Mouse (Mus musculus) inflammation-experienced regulatory T-cells, adult 6 months (primary cell): ENCODE measurements around the gene Twf1. TPM values are rescaled to one million over a fixed set of nuclear protein-coding genes. Genes with fewer than 3 reads are reported as not detected.
A peak's percentile ranks its signal among the peaks of the same experiment; 100 is the strongest.

Experiments
- ATAC-seq: one replicate; pipeline ENCODE4 v1.8.0; 2017
- polyA plus RNA-seq, 3 experiments: library from polyadenylated mRNA; unstranded; fragments of 100-300 nt; shearing (Covaris generic); gene quantifications; one replicate each; pipeline ENCODE4 v1.2.1; 2017

Gene Twf1
- polyA plus RNA-seq, 3 experiments from 2014 or later = 55.1 to 60.8 (median 58.3) TPM

- no peak for ATAC-seq
These were observed 16.9 kb downstream of the Twf1 start for GRCm38 (mm10) chr15:94572746-94573145.

DNA sequence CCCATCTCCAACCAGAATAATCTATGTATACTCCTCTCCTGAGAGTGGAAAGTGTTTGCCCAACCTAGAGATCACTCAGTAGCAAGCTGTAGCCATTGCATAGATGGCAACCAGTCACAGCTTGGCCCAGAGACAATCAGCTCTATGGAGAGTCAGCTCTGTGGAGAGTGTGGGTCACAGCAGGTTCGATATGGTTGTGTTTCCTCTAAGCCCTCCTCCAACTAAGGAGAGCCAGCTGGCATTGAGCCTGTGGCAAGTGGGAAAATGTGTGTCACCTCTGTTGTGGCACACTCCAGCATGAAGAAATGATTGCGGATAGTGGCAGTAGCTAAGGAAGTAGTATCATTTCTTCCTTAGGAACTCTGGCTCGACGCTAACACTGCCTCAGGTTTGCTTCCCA lies 18.2 kb downstream of the Twf1 start:
- ATAC-seq = no peak

DNA sequence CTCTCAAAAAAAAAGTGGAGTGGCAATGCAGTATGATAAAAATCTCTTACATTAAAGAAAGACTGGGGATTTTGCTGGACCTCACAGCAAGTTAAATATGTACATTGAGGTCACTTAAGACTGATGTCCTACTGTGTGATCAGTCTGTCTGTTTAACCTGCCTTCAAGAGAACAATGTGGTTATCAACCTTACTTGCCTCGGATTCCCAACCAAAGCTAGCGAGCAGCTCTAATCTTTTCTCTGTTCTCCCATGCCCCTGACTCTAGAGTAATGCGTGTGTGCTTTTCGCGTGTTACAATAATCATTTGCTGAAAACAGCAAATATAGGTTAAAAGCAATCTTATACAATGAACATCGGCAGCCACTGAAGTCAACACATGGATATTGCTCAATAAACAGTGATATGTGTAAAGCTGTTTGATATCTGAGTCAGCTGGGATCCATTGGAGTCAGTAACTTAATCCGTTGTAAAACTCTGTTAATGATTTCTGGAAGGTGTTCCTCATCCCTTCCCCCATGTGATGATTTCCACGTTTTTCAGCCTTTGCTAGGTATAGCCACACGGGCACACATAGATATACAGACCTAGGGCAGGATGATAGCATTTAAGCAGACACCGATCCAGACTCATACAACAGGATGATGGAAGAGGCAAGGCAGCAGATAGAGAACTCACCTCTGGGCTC lies 21.1 kb downstream of the Twf1 start:
- no peak for ATAC-seq

GRCm38 (mm10) chr15:94565854-94566253 lies 23.8 kb downstream of the Twf1 start:
- ATAC-seq = peak; percentile 77

- ATAC-seq = peak; percentile 89
These were observed 24.8 kb downstream of the Twf1 start for GRCm38 (mm10) chr15:94564909-94565308.

- peak; percentile 19 for ATAC-seq
These were observed 30.6 kb downstream of the Twf1 start for GRCm38 (mm10) chr15:94558895-94559656.

DNA sequence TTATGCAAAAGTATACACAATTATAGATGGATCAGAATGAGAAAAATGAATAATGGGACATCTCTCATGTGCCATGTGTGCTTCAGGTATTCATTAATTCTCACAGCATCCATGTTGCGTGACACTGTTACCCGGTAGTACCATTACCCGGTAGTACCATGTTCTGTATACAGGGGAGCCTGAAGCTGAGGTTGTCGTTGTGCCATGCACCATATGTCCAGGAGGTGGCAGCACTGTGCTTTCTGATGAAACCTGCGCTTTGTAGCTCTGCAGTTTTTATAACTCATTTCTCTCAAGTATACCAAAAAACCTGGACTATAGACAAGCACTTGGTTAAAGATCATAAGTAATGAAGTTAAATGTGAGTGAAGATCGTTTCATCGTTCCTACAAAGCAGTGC lies 32.2 kb downstream of the Twf1 start:
- ATAC-seq = peak; percentile 99

DNA sequence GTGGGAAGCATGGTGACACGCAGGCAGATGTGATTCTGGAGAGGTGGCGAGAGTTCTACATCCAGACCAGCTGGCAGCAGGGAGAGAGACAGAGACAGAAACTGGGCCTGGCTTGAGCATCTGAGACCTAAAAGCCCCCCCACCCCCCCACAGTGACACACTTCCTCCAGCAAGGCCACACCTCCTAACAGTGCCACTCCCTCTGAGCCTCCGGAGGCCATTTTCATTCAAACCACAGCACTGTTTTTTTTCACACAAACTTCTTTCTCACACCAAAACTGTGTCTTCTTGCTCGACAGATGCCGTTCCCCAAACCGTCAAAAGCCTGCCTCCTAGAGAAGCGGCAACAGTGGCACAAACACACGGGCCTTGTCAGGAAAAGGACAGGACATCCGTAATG lies 36.2 kb downstream of the Twf1 start:
- ATAC-seq = no peak

- no peak for ATAC-seq
These were observed 44.8 kb downstream of the Twf1 start for GRCm38 (mm10) chr15:94544844-94545243.

DNA sequence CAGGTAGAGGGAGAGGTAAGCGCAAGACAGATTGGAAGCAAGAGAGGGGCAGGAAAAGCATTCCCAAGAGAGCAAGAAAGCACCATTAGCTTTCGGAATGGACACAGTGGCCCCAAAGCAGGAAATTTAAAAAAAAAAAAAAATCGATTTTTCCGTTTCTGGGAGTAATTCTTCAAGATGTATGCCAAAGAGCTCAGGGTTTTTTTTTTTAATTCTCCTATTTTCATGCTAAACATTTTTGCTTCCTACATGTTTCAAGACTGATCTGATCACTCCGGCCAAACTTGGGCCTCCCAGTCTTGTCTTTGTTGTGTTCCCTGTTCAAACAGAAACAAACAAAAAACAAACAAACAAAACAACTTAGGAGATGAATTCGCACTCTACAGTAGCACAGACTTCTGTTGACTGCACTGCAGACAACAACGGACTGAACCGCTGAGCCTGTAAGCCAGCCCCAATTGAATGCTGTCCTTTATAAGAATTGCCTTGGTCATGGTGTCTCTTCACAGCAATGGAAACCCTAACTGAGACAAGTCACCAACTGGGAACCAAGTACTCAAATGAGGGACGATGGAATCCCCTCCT lies 45.5 kb downstream of the Twf1 start:
- ATAC-seq = no peak

DNA sequence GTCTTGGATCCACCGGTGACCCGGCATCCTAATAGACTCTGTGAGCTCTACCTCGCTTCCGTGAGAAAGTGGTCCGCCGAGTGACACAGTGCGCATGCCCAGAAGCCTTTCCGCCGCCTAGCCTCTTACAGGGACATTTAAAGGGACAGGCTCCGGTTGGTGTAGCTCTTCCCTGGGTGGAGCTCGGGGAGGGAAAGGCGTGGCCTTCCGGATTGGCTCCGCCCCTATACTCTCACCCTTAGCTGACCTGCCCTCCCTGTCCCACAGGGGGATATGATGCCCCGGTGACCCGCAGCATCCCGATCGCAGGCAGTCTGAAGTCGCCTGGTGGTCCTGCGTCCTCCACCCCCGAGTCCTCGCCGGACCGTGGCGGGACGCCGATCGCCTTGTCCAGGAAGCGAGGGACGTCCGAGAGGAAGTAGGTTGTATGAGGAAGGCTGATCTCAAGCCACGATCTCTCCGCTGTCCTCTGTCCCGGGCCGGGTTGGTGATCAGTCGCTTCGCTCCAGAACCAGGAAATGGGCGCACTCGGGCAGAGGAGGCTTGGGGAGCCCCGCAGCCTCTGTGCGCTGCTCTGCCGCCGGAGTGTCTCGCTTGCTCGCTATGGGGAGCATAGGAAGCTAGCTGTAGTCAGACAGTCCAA lies 46.2 kb downstream of the Twf1 start, which contains the start of the genes Pus7l and Irak4:
Pus7l (minus strand) TSS at position 139 of the 643 bp plus-strand sequence.
Irak4 (plus strand) TSS at position 235 of the 643 bp plus-strand sequence.
- ATAC-seq = peak; percentile 97

DNA sequence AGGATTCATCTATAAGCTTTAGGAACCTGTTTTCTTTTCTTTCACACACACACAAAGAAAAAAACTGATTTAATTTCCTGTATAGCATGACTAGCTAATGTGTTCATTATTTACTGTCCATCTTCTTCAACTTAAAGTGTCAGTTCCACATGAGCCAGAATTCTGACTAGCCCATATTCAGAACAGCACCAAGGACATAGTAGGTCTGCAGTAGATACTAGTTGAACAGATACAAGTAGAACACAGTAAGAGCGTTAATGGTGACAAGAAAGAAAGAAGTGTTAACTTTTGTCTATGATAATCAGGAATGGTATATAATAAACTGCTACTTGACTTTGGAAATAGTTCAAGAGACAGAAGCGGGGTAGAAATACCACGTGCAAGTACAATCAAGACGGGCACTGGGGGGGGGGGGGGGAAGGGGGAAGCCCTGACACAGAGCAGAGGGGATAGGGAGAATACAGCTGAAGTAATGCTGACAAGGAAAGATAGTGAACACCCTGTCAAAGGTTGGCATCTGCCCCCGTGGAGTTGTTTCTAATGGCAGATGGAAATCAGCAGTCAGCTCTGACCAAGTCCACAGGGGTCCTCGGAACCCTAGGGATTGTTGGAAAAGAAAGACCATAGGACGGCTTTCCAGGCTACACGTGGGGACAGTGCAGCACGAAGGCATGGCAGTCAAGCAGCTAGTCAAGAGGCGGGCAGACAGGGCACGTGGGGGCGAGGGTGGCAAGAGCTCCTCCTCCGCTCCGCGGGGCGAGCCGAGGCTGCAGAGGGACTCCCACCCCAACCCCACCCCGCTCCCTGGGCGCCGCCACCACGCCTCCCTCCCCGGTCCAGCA lies 46.9 kb downstream of the Twf1 start:
- ATAC-seq = peak; percentile 39

GRCm38 (mm10) chr15:94539296-94539695 lies 50.4 kb downstream of the Twf1 start:
- ATAC-seq = no peak

- no peak for ATAC-seq
These were observed 54.2 kb downstream of the Twf1 start for GRCm38 (mm10) chr15:94535521-94535920.

DNA sequence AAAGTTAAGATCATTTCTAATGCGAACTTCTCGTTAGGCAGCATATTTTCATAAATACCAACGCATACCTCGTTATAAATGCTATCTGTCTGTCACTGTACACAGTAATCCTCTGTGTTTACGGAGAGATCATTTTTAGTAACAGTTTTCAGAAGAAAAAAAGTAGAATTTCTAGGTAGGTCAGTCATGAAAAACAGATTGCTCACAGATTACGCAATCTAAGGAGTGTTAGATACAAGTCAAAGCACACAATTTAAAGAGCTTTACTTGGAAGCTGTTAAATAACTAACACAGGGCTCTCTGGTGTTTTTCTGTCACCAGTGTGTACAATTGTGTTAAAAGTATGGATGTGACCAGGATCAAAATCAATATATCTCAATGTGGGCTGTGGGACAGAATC lies 56.7 kb downstream of the Twf1 start:
- ATAC-seq = no peak

GRCm38 (mm10) chr15:94532306-94532705 lies 57.4 kb downstream of the Twf1 start:
- no peak for ATAC-seq

DNA sequence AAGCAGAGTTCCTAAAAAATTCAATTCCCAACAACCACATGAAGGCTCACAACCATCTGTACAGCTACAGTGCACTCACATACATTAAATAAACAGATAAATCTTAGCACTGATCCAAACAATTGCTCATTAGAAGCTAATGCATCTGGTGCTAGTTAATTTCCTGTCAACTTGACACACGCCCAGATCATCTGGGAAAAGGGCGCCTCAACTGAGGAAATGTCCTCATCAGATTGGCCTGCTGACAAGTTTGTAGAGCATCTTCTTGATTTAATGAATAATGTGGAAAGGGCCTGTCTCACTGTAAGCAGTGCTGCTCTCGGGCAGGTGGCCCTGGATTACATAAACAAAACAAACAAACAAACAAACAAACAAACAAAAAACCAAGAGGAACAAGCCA lies 59.2 kb downstream of the Twf1 start:
- no peak for ATAC-seq

Other genes with a start within 250 kb of the Twf1 start
- not detected for gene Adamts20, start 124.5 kb downstream of the Twf1 start, polyA plus RNA-seq
- 10 to 100 TPM in 1 of 3 experiments, 1 to 10 TPM in 2; 6.7 to 10.6 (median 9.8) TPM for gene Pus7l, start 46.3 kb downstream of the Twf1 start, polyA plus RNA-seq
- 10 to 100 TPM; 33.4 to 36.6 (median 35.7) TPM for gene Irak4, start 46.2 kb downstream of the Twf1 start, polyA plus RNA-seq
- under 1 TPM in 1 of 3 experiments, not detected in 2; 0.20 TPM for gene Tmem117, start 39.3 kb upstream of the Twf1 start, polyA plus RNA-seq